Mouse (Mus musculus): ENCODE results near the gene Kdf1.

Kdf1 gene

GRCm38 (mm10) chr4:133518601-133519368 is at the start of gene Kdf1:
Gene Kdf1 (plus strand): TSS chr4:133518963.
- DNase-seq (ENCODE audit: low spot score) = peak; percentile 72

DNA sequence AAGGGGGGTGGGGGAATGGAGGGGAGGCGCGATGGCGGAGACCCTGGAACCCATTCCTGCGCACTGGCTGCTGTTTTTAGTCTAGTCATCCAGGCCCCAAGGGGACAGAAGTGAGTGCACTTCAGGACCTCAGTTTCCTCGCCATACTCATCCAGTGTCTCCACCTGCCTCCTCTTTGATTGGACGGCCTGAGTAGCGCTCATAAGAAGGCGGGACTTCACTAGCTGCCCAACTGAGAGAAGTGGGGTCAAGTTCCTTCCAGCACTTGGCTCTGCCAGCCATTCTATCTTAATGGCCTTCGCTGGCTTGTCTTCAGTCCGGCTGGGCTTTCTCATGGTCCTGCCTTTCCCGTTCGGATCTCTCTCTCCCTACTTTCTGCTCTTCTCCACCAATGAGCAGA is 49.6 kb upstream of the Kdf1 start:
- DNase-seq (ENCODE audit: low spot score) = no peak

GRCm38 (mm10) chr4:133471135-133471821 is 47.5 kb upstream of the Kdf1 start:
- no peak for DNase-seq (ENCODE audit: low spot score)

GRCm38 (mm10) chr4:133473833-133474232 is 44.9 kb upstream of the Kdf1 start:
- DNase-seq (ENCODE audit: low spot score) = no peak

- DNase-seq (ENCODE audit: low spot score) = peak; percentile 99
Measured at GRCm38 (mm10) chr4:133479458-133480184, 39.1 kb upstream of the Kdf1 start, which contains the start of gene Tent5b. Gene Tent5b (plus strand): TSS chr4:133480132.

GRCm38 (mm10) chr4:133480185-133480537 is 38.6 kb upstream of the Kdf1 start:
- no peak for DNase-seq (ENCODE audit: low spot score)

DNA sequence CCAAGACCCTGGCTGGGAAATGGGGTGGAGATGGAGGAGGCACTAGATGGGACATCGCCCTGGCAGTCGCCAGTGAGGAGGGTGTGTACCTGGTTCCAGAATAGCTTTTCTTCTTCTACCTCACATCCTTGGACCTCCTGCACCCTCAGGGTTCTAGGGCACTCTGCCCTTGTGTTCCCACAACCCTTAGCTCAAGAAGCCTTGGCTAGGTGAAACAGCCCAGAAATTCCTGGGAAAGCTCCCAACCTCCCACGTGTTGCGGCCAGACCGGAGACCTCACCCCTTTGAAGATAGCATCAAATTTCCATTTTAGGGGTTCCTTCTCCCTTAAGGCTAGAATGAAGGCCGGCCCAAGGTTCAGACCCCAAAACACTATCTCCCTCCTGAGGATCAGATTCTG is 38.0 kb upstream of the Kdf1 start:
- no peak for DNase-seq (ENCODE audit: low spot score)

- DNase-seq (ENCODE audit: low spot score) = peak; percentile 59
Measured at GRCm38 (mm10) chr4:133481488-133481887, 37.3 kb upstream of the Kdf1 start.

DNA sequence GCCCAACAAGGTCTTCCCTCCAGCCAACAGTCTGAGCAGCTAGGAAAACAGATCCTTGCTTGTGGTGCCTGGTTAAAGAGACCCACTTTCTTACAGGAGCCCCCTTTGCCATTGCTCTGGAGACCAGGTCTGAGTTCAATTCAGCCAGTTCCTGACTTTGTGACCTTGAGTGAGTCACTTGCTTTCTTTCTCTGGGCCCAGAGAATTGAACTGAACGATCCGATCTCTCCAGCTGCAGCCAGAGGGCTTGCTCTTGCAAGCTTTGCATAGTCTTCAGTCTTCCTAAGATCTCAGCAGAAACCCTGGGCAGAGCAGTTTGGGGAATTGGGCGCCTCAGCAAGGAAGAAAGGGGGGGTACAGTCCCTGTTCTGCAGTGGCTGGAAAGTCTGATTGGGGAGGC is 36.3 kb upstream of the Kdf1 start:
- no peak for DNase-seq (ENCODE audit: low spot score)

- DNase-seq (ENCODE audit: low spot score) = peak; percentile 78
Measured at GRCm38 (mm10) chr4:133484266-133485025, 34.3 kb upstream of the Kdf1 start.

DNA sequence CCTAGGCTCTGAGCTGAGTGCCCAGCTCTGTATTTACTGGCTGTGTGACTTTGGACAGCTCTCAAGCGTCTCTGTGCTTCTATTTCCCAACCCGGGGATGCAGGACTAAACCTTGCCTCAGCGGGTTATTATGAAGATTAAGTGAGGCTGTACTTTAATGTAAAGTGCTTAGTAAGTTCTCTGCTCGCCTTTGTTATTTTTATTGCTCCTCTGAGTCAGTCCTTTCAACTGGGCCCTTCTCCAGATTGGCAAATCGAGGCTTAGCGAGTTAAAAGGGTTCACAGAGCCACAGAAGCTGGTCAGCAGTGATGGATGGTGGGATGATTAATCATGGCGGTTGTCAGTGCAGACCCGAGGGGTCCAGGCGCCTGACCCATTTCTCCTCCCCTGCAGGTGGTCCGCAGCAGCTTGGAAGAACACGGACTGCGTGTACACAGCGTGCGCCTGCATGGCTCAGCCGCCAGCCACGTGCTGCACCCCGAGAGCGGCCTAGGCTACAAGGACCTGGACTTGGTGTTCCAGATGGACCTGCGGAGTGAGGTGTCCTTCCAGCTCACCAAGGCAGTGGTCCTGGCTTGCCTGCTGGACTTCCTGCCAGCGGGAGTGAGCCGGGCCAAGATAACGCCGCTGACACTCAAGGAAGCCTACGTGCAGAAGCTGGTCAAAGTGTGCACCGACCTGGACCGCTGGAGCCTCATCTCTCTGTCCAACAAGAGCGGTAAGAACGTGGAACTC is 32.9 kb upstream of the Kdf1 start:
- DNase-seq (ENCODE audit: low spot score) = no peak

GRCm38 (mm10) chr4:133486673-133487357 is 31.9 kb upstream of the Kdf1 start:
- DNase-seq (ENCODE audit: low spot score) = no peak

GRCm38 (mm10) chr4:133488619-133489392 is 30.0 kb upstream of the Kdf1 start:
- peak; percentile 62 for DNase-seq (ENCODE audit: low spot score)

GRCm38 (mm10) chr4:133489489-133490245 is 29.1 kb upstream of the Kdf1 start:
- DNase-seq (ENCODE audit: low spot score) = no peak

DNA sequence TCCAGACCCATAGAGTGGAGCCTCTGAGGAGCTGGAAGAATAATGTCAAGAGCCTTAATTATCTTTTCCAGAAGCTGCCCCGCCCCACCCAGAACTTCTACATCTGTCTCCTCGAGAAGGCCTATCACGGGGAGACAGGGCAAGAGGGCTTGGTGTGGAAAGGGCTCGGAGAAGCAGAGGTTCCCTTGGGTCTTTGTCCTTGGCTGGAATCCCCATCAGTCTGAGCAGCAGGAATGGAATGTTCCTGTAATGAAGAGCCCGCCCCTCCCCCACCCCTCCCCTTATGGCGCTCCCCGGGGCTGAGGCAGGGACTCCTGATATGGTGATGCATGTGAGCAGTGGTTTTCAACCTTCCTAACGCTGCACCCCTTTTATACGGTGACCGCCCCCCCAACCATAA is 27.0 kb upstream of the Kdf1 start:
- DNase-seq (ENCODE audit: low spot score) = peak; percentile 45

DNA sequence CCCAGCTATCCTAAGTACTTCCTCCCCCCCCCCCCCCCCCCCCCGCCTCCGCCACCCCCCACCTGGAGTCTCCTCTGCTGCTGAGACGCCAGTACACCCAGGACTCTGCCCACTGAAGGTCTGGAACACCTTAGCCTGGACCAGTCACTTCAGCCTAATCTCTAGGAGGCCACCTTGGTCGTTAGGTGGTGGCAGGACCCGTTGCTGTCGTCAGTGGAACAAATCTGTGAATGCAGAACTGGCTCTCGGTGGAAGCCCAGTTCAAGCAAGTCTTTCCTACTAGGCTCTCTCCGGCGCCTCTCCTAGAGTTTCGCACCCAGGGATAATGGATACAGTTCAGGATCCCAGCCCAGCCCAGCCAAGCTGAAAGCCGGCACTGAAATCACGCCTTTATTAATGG is 24.9 kb upstream of the Kdf1 start:
- no peak for DNase-seq (ENCODE audit: low spot score)

GRCm38 (mm10) chr4:133494432-133494831 is 24.3 kb upstream of the Kdf1 start:
- DNase-seq (ENCODE audit: low spot score) = peak; percentile 91

- DNase-seq (ENCODE audit: low spot score) = no peak
Measured at GRCm38 (mm10) chr4:133494867-133495266, 23.9 kb upstream of the Kdf1 start.

- DNase-seq (ENCODE audit: low spot score) = no peak
Measured at GRCm38 (mm10) chr4:133495711-133496110, 23.1 kb upstream of the Kdf1 start.
